Mouse (Mus musculus) R1 (cell line): Measurements from ENCODE around the gene Uqcc3.
"Not testable (repeated sequence)": the region's sequence is repeated elsewhere in the genome, so short reads cannot be mapped to it uniquely, and the experiment has no call there.

ENCODE experiments used
- DNase-seq: peaks from one replicate; pipeline ENCODE4 v3.0.0-alpha.2; 2018; ENCODE audit warnings: low read depth, low spot score

Uqcc3 gene

DNA sequence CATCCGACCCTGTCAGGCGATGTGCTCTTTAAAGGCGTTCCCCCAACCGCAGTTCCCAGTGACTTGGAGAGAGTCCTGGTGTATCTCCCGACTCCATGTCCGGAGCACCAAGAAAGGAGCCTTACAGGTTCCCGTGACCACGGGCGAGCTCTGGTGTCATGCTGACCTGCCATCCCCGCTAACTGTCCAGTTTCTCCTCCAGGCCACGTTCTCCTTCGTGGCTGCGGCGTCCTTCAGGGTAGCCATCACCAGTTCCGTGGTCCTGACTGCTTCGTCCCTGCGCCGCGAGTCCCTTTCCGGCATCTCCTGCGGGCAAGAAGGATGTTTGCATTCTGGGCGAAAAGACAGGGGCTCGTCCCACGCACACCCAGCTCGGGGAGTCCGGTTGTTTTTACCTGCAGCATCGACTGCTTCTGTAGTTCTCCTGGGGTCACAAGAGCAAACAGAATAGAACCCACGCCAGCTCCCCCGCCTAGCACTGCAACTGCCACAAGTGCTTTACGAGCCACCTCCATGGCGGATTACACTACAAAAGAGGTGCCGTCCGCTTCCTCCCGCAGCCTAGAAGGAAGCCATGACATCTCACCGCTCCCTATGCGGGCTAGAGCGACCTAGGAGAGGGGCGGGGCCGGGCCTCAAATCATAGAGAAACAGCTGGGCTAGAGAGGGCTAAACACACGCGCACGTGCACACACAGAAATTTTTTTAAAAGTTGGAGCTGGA is at the start of gene Uqcc3:
TSS of gene Uqcc3 (minus strand) at position 613 of the 723 bp plus-strand sequence.
- peak; percentile 94 for DNase-seq

DNA sequence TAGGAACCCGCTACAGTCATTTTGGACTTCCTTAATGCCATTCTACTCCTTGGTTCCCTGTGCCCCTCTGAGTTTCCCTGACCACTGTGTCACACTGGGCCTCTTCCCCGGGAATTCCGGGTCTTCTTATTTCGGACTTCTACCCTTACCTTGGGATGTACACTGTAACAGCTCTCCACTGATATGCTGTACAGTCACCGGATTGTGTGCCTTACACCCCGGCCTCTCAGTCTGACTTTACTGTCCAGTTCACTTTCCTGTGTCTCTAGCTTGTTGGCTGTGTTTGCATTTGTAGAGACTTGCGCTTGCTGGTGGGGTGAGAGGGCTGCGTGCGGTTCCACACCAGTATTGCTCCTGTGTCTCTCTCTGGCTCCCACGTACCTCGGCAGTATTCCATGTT is 49.4 kb upstream of the Uqcc3 start:
- DNase-seq = no peak

- DNase-seq = peak; percentile 93
Measured at GRCm38 (mm10) chr19:8929224-8930088, 48.7 kb upstream of the Uqcc3 start, which contains the start of the genes Rom1 and Eml3. Rom1 (minus strand) TSS chr19:8929356. Eml3 (plus strand) TSS chr19:8929552.

- DNase-seq = no peak
Measured at GRCm38 (mm10) chr19:8928689-8929223, 48.0 kb upstream of the Uqcc3 start.

DNA sequence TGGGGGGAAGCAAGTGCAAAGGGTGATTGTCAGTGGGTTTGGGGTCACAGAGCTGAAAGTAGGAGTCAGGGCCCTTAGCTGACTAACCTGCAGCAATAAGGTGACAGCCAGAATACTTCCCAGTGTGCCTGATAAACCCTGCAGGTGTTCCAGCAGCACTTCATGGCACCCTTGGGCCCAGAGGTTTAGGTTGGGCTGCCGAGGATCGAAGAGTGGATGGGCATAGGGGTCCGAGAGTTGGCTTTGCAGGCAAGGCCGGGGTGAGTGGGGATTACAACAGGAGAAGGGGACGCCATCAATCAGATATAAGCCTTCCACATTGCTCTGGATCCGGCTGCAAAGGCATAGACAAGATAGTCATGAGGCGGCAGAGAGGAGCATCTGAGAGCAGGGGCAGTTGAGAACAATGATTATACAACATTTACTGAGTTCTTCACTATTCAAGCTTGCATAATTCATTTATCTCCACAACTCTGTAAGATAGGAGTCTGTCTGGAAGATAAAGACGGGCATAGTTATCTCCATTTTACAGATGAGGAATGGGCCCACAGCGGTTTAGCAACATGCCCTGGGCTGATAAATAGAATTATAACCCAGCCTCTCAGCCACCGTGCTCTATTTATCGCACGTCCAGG is 47.3 kb upstream of the Uqcc3 start:
- DNase-seq = no peak

- DNase-seq = no peak
Measured at GRCm38 (mm10) chr19:8926766-8927165, 46.0 kb upstream of the Uqcc3 start.

- DNase-seq = no peak
Measured at GRCm38 (mm10) chr19:8921741-8922140, 41.0 kb upstream of the Uqcc3 start.

DNA sequence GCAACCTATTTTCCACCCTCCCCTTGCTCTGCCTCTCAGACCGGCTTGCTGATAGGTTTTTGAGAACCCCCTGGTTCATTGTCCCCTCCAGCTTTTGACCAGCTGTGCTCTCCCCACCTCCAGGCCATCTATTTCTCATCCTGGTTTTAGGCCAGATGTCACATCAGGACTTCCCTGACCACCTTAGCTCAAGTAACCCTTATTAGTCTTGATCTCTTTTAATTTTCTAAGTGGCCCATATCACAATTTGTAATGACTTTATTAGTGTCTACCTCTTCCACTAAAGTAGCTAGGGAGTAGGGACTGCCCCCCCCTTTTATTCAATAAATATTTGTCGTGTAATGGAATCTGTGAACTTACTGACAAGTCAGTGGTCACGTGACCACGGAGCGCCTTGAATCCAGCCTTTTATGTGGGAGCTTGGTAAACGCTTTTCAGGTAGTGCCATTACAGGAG is 40.1 kb upstream of the Uqcc3 start:
- peak; percentile 76 for DNase-seq

GRCm38 (mm10) chr19:8920073-8920736 is 39.5 kb upstream of the Uqcc3 start, which contains the start of gene B3gat3:
B3gat3 (plus strand) TSS chr19:8920374.
- DNase-seq = peak; percentile 94

- no peak for DNase-seq
Measured at GRCm38 (mm10) chr19:8919684-8920072, 39.0 kb upstream of the Uqcc3 start.

DNA sequence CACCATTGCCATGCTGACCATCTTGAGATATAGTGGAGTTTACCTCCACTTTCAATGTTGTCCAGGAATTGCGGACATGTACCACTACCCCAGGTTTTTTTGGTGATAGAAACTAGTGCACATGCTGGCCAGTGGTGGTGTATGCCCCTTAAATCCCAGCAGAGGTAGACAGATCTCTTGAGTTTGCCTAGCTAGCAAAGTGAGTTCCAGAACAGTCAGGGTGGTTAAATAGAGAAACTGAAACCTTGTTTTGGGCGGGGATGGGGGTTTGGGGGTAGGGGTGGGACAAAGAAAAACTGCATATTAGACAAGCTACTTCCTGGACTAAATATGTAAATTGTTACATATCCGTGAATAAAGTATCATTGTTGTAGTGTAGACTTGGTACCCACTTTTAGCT is 38.3 kb upstream of the Uqcc3 start:
- no peak for DNase-seq

DNA sequence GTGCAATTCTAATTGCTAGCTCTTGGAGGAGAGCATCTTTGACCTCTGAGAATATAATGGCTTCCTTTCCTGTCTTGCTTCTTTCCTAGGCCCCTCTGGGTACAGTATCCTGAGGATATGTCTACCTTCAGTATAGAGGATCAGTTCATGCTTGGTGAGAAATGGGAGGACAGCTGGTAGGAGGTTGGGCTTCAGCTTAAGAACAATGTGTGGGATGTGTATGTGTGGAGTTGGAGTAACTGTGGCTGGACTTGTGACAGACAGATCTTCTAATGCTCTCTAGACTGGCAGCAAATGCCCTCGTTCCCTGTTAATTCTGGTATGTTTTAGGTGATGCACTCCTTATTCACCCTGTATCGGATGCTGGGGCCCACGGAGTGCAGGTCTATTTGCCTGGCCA is 33.5 kb upstream of the Uqcc3 start:
- no peak for DNase-seq

DNA sequence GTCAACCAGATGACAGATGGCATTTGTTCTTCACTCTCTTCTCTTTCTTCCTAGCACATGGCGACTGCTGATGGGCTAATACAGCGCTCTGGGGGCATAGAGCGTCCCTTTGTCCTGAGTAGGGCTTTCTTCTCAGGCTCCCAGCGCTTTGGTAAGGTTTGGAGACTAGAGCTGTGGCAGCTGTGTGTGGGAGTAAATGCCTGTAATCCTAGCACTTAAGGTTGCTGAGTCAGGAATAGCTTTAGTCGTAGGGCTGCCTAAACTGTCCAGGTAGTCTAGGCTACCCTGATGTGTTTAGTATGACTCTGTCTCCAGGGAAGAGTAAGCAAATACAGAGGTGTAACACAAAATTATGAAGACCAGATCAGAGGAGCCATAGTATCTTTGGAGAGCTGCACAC is 31.1 kb upstream of the Uqcc3 start:
- no peak for DNase-seq

DNA sequence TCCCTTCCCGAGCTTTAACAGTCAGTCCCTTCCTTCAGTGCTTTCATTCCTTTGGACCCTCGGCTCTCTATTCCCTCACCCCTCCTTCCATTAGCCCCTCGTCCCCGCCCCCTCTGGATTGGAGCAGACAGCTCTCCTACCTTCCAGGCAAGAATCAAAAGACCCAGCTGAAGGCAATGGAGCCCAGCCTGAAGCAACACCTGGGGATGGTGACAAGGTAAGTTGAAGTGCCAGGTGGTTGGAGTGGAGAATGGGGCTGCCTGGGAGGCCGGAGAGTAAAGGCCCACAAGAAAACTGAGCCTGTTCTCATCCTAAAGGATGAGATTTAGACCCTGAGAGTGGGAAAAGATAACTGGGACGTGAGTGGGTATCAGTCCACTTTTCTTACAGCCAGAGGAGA is 27.8 kb upstream of the Uqcc3 start:
- DNase-seq = no peak

- no peak for DNase-seq
Measured at GRCm38 (mm10) chr19:8903412-8903811, 22.7 kb upstream of the Uqcc3 start.

DNA sequence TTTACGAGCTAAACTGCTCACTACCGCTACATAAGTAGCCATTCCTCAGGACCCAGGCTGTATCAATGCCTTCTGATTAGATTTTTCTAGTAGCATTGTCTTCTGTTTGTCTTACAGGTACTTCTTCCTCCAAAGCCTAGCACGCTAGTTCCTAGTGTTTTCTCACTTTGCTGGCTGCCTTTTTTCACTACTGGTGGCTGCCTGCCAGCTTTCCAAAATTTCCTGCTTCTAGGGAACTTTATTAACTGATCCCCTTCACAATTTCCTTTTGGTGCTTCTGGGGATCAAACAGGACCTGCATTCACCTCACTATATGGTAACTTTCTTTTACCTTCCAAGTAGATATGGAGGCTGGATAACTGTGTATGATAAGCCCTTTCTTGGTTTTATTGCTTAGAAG is 18.4 kb upstream of the Uqcc3 start:
- DNase-seq = no peak

GRCm38 (mm10) chr19:8898576-8898975 is 17.9 kb upstream of the Uqcc3 start:
- no peak for DNase-seq

GRCm38 (mm10) chr19:8897865-8898495 is 17.3 kb upstream of the Uqcc3 start, which contains the start of gene Ganab:
Ganab (plus strand) TSS chr19:8898071.
- DNase-seq = peak; percentile 98

GRCm38 (mm10) chr19:8897211-8897864 is 16.6 kb upstream of the Uqcc3 start:
- peak; percentile 82 for DNase-seq

DNA sequence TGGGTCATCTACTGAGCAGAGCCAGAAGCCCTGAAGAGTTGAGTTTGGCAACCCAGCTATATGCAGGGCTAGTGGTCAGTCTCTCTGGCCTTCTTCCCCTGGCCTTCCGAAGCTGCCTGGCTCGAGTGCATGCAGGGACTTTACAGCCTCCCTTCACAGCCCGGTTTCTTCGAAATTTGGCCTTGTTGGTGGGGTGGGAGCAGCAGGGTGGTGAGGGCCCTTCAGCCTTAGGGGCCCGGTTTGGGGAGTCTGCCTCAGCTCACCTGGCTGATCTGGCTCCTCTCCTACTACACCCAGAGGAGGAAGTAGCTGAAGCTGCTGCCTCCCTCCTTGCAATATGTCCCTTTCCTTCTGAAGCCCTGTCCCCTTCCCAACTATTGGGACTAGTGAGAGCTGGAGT is 15.5 kb upstream of the Uqcc3 start:
- not testable (repeated sequence) for DNase-seq
